Mouse (Mus musculus): ENCODE data around the gene Las1l. TPM values are rescaled to one million over a fixed set of nuclear protein-coding genes. Genes with fewer than 3 reads are reported as not detected.
"Not testable (repeated sequence)": the region's sequence is repeated elsewhere in the genome, so short reads cannot be mapped to it uniquely, and the experiment has no call there.

The Las1l gene
- polyA plus RNA-seq (2016; fragmentation: Nextera tagmentation; extraction: Ambion mirVana) = 56.5 and 59.4 TPM in 2 replicates

- Histone ChIP-seq H3K4me2 (peak within 1 kb of the TSS; percentile 77), H3K27me3 (replicated peaks) (no peaks in the 10 kb centered on the region), H3K9me3 (replicated peaks) (no peaks in the 10 kb centered on the region), H3K9ac (peak within 1 kb of the TSS; percentile 77), H3K27ac (ENCODE audit: poor library complexity, severe bottlenecking) (peak within 1 kb of the TSS; percentile 51; the same call in 1 of the 2 replicates), H3K36me3 (peaks cover 10% of the 10 kb centered on the region), H3K4me3 (peak within 1 kb of the TSS; percentile 71), H3K4me1 (replicated peaks) (0 out of 2 replicates have a peak, but pooled peaks cover 5% of the 10 kb centered on the region)
- 14% methylated on average over 42 of the region's 42 CpGs for WGBS
- ATAC-seq (ENCODE audit: insufficient number of reproducible peaks, low FRiP score) = peak; percentile 99
Measured at GRCm38 (mm10) chrX:95956497-95957293, at the start of gene Las1l. Gene Las1l, minus strand, starts transcription at chrX:95956962.

- no peaks in the 10 kb centered on the region for H3K36me3 ChIP-seq
- WGBS = 60% methylated on average over 6 of the region's 6 CpGs
- H3K4me1 ChIP-seq (replicated peaks) = no peaks in the 10 kb centered on the region
- ATAC-seq (ENCODE audit: insufficient number of reproducible peaks, low FRiP score) = no peak
- H3K27me3 ChIP-seq (replicated peaks) = no peaks in the 10 kb centered on the region
- H3K27ac ChIP-seq (ENCODE audit: poor library complexity, severe bottlenecking) = no peak overlapping the region
- no peak overlapping the region for H3K4me2 ChIP-seq
- no peaks in the 10 kb centered on the region for H3K9me3 ChIP-seq (replicated peaks)
- H3K9ac ChIP-seq = no peak overlapping the region
- no peak overlapping the region for H3K4me3 ChIP-seq
Measured at GRCm38 (mm10) chrX:96006395-96006794, 49.6 kb upstream of the Las1l start.

- WGBS = 59% methylated on average over 6 of the region's 6 CpGs
- ATAC-seq (ENCODE audit: insufficient number of reproducible peaks, low FRiP score) = no peak
Measured at GRCm38 (mm10) chrX:95999601-96000000, 42.8 kb upstream of the Las1l start.

GRCm38 (mm10) chrX:95993206-95993605 is 36.4 kb upstream of the Las1l start:
- H3K27ac ChIP-seq (ENCODE audit: poor library complexity, severe bottlenecking) = no peak overlapping the region
- H3K36me3 ChIP-seq = no peaks in the 10 kb centered on the region
- no peak overlapping the region for H3K4me3 ChIP-seq
- ATAC-seq (ENCODE audit: insufficient number of reproducible peaks, low FRiP score) = no peak
- no peak overlapping the region for H3K4me2 ChIP-seq
- 50% methylated on average over 3 of the region's 3 CpGs for WGBS
- H3K4me1 ChIP-seq (replicated peaks) = no peaks in the 10 kb centered on the region
- no peaks in the 10 kb centered on the region for H3K27me3 ChIP-seq (replicated peaks)
- no peak overlapping the region for H3K9ac ChIP-seq
- no peaks in the 10 kb centered on the region for H3K9me3 ChIP-seq (replicated peaks)

More at GRCm38 (mm10) chrX:95999601-96000000, 42.8 kb upstream of the Las1l start:
- H3K9ac ChIP-seq = no peak overlapping the region
- no peaks in the 10 kb centered on the region for H3K27me3 ChIP-seq (replicated peaks)
- no peaks in the 10 kb centered on the region for H3K36me3 ChIP-seq
- H3K4me2 ChIP-seq = no peak overlapping the region
- no peak overlapping the region for H3K27ac ChIP-seq (ENCODE audit: poor library complexity, severe bottlenecking)
- H3K4me1 ChIP-seq (replicated peaks) = no peaks in the 10 kb centered on the region
- no peaks in the 10 kb centered on the region for H3K9me3 ChIP-seq (replicated peaks)
- H3K4me3 ChIP-seq = no peak overlapping the region

- no peak overlapping the region for H3K4me2 ChIP-seq
- peaks cover 4% of the 10 kb centered on the region; the same call in 1 of the 2 replicates for H3K27me3 ChIP-seq (replicated peaks)
- 91% methylated on average over 9 of the region's 9 CpGs for WGBS
- H3K9ac ChIP-seq = no peak overlapping the region
- no peak overlapping the region for H3K27ac ChIP-seq (ENCODE audit: poor library complexity, severe bottlenecking)
- H3K4me3 ChIP-seq = no peak overlapping the region
- no peak for ATAC-seq (ENCODE audit: insufficient number of reproducible peaks, low FRiP score)
- H3K36me3 ChIP-seq = no peaks in the 10 kb centered on the region
- no peaks in the 10 kb centered on the region for H3K9me3 ChIP-seq (replicated peaks)
- no peaks in the 10 kb centered on the region for H3K4me1 ChIP-seq (replicated peaks)
Measured at GRCm38 (mm10) chrX:95969936-95970335, 13.2 kb upstream of the Las1l start.

- H3K27ac ChIP-seq (ENCODE audit: poor library complexity, severe bottlenecking) = no peak overlapping the region
- no peak for ATAC-seq (ENCODE audit: insufficient number of reproducible peaks, low FRiP score)
- H3K4me3 ChIP-seq = no peak overlapping the region
- H3K9me3 ChIP-seq (replicated peaks) = no peaks in the 10 kb centered on the region
- 37% methylated on average over 6 of the region's 6 CpGs for WGBS
- peaks cover 4% of the 10 kb centered on the region; the same call in 1 of the 2 replicates for H3K27me3 ChIP-seq (replicated peaks)
- H3K36me3 ChIP-seq = no peaks in the 10 kb centered on the region
- no peaks in the 10 kb centered on the region for H3K4me1 ChIP-seq (replicated peaks)
- no peak overlapping the region for H3K9ac ChIP-seq
- peak overlapping the region; percentile 72; the same call in 1 of the 2 replicates for H3K4me2 ChIP-seq
Measured at GRCm38 (mm10) chrX:95969116-95969515, 12.4 kb upstream of the Las1l start.

- Histone ChIP-seq H3K27me3 (replicated peaks) (peaks cover 4% of the 10 kb centered on the region; the same call in 1 of the 2 replicates), H3K9ac (peak overlapping the region; percentile 50), H3K4me2 (peak overlapping the region; percentile 72), H3K9me3 (replicated peaks) (no peaks in the 10 kb centered on the region), H3K4me3 (peak overlapping the region; percentile 44), H3K36me3 (no peaks in the 10 kb centered on the region), H3K27ac (ENCODE audit: poor library complexity, severe bottlenecking) (peak overlapping the region; percentile 69; the same call in 1 of the 2 replicates), H3K4me1 (replicated peaks) (no peaks in the 10 kb centered on the region)
- 19% methylated on average over 6 of the region's 6 CpGs for WGBS
- ATAC-seq (ENCODE audit: insufficient number of reproducible peaks, low FRiP score) = peak; percentile 92
Measured at GRCm38 (mm10) chrX:95968594-95968965, 11.8 kb upstream of the Las1l start.

- Histone ChIP-seq H3K4me2 (peak overlapping the region; percentile 72), H3K9me3 (replicated peaks) (no peaks in the 10 kb centered on the region), H3K4me3 (peak overlapping the region; percentile 44), H3K4me1 (replicated peaks) (no peaks in the 10 kb centered on the region), H3K27ac (ENCODE audit: poor library complexity, severe bottlenecking) (peak overlapping the region; percentile 69; the same call in 1 of the 2 replicates), H3K36me3 (no peaks in the 10 kb centered on the region), H3K9ac (peak overlapping the region; percentile 50), H3K27me3 (replicated peaks) (peaks cover 4% of the 10 kb centered on the region; the same call in 1 of the 2 replicates)
- WGBS = 19% methylated on average over 24 of the region's 28 CpGs
- peak; percentile 81 for ATAC-seq (ENCODE audit: insufficient number of reproducible peaks, low FRiP score)
Measured at GRCm38 (mm10) chrX:95967847-95968593, 11.3 kb upstream of the Las1l start.

GRCm38 (mm10) chrX:95965036-95965435 is 8.3 kb upstream of the Las1l start:
- ATAC-seq (ENCODE audit: insufficient number of reproducible peaks, low FRiP score) = no peak
- 65% methylated on average over 6 of the region's 6 CpGs for WGBS
- H3K36me3 ChIP-seq = no peaks in the 10 kb centered on the region
- H3K9ac ChIP-seq = no peak overlapping the region
- no peak overlapping the region for H3K27ac ChIP-seq (ENCODE audit: poor library complexity, severe bottlenecking)
- no peaks in the 10 kb centered on the region for H3K4me1 ChIP-seq (replicated peaks)
- H3K27me3 ChIP-seq (replicated peaks) = peaks cover 4% of the 10 kb centered on the region; the same call in 1 of the 2 replicates
- no peak overlapping the region for H3K4me3 ChIP-seq
- H3K9me3 ChIP-seq (replicated peaks) = no peaks in the 10 kb centered on the region
- H3K4me2 ChIP-seq = no peak overlapping the region

GRCm38 (mm10) chrX:95963366-95963765 is 6.6 kb upstream of the Las1l start:
- Histone ChIP-seq H3K27ac (ENCODE audit: poor library complexity, severe bottlenecking) (no peak overlapping the region), H3K4me3 (no peak overlapping the region), H3K9me3 (replicated peaks) (no peaks in the 10 kb centered on the region), H3K27me3 (replicated peaks) (peaks cover 4% of the 10 kb centered on the region; the same call in 1 of the 2 replicates), H3K9ac (no peak overlapping the region), H3K36me3 (no peaks in the 10 kb centered on the region), H3K4me1 (replicated peaks) (no peaks in the 10 kb centered on the region), H3K4me2 (no peak overlapping the region)
- WGBS = 55% methylated on average over 2 of the region's 2 CpGs
- no peak for ATAC-seq (ENCODE audit: insufficient number of reproducible peaks, low FRiP score)

- not testable (repeated sequence) for H3K27ac ChIP-seq (ENCODE audit: poor library complexity, severe bottlenecking); ATAC-seq (ENCODE audit: insufficient number of reproducible peaks, low FRiP score); H3K9me3 ChIP-seq (replicated peaks); H3K9ac ChIP-seq; H3K4me1 ChIP-seq (replicated peaks); H3K27me3 ChIP-seq (replicated peaks); H3K36me3 ChIP-seq
- WGBS = 37% methylated on average over 11 of the region's 11 CpGs
- Histone ChIP-seq H3K4me3 (peak overlapping the region; percentile 30), H3K4me2 (peak overlapping the region; percentile 60)
Measured at GRCm38 (mm10) chrX:95957461-95957860, 699 bp upstream of the Las1l start.

Measured in heart, embryonic 12.5 days (tissue).